Mouse (Mus musculus) left cerebral cortex, postnatal 10 days (tissue): ENCODE results near the gene Foxp1. TPM values are rescaled to one million over a fixed set of nuclear protein-coding genes. Genes with fewer than 3 reads are reported as not detected.
A peak's percentile ranks its signal among the peaks of the same experiment; 100 is the strongest.

Experiments
- DNase-seq, 2 experiments: peaks; one replicate each; pipeline ENCODE4 v3.0.0; 2021 to 2022; ENCODE audit warnings: low spot score in 2 of 2, mixed read lengths in 1 of 2; ENCODE audit errors: extremely low spot score in 1 of 2
- intact Hi-C: fragments of 180-260 bp; cut with DNase I; formaldehyde crosslinking; loops from one replicate; pipeline ENCODE4 v1.15.1; 2025
- total RNA-seq, 2 experiments: library from RNA; stranded (reverse); gene quantifications; 2 replicates each; pipeline ENCODE4 v1.2.3; 2021

Foxp1 gene
- total RNA-seq, 2 experiments from 2014 or later, result 157 to 161 TPM

GRCm38 (mm10) chr6:99377131-99377530 lies 145.4 kb downstream of the Foxp1 start:
- intact Hi-C loops, result no loop called here
- DNase-seq, result no peak

- intact Hi-C loops, result no loop called here
- DNase-seq, result no peak
Measured at GRCm38 (mm10) chr6:99376721-99377120, 145.8 kb downstream of the Foxp1 start.

GRCm38 (mm10) chr6:99375865-99376264 lies 146.7 kb downstream of the Foxp1 start:
- peak in 1 of 2 experiments; percentile 37 for DNase-seq
- intact Hi-C loops, result no loop called here

DNA sequence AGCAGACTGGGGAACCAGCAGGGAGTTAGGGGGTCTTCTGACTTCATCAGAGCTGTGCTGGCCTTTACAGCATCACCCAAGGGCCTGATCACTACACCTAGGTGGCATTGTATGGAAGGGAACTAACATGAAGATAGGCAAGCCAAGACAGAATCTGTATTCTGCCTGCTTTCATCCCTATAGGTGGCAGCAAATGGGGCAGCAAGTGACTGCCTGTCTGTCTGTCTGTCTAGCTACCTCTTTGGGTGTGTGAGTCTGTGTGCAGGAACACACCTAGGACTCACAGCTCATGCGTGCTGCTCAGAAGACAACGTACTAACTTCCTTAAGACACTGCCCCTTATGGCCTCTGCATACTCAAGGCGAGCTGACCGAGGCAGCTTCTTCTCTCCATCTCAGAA lies 147.1 kb downstream of the Foxp1 start:
- intact Hi-C loops, result no loop called here
- no peak for DNase-seq

DNA sequence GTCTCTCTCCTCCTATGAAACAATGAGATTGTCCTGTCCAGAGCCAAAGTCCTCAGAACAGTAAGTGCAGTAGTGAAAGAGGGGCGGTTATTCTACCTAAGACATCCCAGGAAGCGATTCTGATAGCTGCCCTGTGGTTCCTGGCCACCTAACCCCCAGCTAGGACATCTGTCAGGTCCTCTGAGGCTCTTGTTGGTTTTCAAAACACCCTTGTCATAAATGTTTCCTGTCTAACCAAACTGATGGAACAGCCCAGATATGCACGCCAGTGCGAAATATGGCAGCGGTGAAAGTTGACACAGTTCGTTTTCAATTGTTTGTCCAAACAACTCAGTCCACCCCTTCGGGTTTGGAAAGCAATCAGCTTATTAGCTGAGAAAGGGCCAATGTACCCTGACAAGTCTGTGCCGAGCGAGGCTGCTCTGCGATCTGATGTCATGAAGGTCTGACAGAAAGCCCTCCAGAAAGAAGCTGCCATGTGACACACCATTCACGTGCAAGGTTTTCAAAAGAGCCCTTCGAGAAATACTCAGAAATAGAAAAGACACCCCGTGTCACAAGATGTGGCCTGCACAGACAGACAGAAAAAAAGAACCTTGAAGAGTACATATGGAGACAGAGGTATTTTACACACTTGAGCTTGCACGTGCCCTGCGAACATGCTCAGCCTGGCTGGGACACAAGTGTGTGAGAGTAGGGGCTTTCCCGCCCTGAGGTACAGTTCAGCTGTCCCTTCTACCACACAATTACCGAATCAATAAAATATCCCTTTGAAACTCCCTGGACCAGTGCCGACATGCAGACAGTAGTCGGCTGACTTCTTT lies 147.9 kb downstream of the Foxp1 start:
- intact Hi-C loops, result no loop called here
- peak in 1 of 2 experiments; percentile 50 for DNase-seq

- no peak for DNase-seq
Measured at GRCm38 (mm10) chr6:99372427-99372826, 150.1 kb downstream of the Foxp1 start.

GRCm38 (mm10) chr6:99372016-99372415 lies 150.5 kb downstream of the Foxp1 start:
- no peak for DNase-seq
- intact Hi-C loops, result no loop called here

More at GRCm38 (mm10) chr6:99372427-99372826, 150.1 kb downstream of the Foxp1 start:
- intact Hi-C loops, result no loop called here

GRCm38 (mm10) chr6:99369931-99370330 lies 152.6 kb downstream of the Foxp1 start:
- no peak for DNase-seq
- intact Hi-C loops, result no loop called here

- intact Hi-C loops, result no loop called here
- DNase-seq, result no peak
Measured at GRCm38 (mm10) chr6:99369156-99369555, 153.4 kb downstream of the Foxp1 start.

- no peak for DNase-seq
- intact Hi-C loops, result no loop called here
Measured at GRCm38 (mm10) chr6:99368118-99368753, 154.3 kb downstream of the Foxp1 start.

GRCm38 (mm10) chr6:99364545-99364944 lies 158.0 kb downstream of the Foxp1 start:
- no peak for DNase-seq
- intact Hi-C loops, result no loop called here

GRCm38 (mm10) chr6:99360581-99360980 lies 161.9 kb downstream of the Foxp1 start:
- no peak for DNase-seq
- intact Hi-C loops, result no loop called here

- DNase-seq, result no peak
- intact Hi-C loops, result no loop called here
Measured at GRCm38 (mm10) chr6:99359765-99360499, 162.6 kb downstream of the Foxp1 start.

DNA sequence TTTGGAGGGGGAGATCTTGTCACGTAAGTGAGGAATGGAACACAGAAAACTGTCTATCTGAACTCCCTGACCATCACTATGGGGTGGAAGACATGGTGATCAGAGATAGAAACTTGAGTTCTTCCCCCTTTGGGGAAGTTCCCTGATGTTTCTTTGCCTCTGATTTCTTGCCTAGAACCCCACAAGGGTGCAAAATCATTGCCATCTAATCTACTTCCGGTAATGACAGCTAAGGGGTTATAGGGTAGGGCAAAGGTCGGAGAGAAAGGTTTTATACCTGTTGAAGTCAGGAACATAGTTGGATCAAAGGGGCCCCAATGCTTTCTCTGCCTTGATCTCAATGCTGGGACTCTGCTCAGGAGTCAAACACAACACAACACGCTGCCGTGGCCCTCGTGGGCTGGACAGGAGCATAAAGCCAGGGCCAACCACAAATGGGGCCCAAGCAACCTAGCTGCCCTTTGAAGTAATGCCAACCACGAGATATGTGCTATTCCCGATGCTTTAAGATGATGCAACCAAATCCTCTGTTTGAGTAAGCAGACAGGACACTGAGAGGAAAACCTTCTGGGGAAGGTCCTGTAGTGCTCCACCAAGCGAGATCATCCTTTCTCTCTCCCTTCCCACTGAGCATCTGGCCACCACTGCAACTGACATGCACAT lies 163.4 kb downstream of the Foxp1 start:
- DNase-seq, result no peak
- intact Hi-C loops, result no loop called here

GRCm38 (mm10) chr6:99357931-99358330 lies 164.6 kb downstream of the Foxp1 start:
- intact Hi-C loops, result no loop called here

GRCm38 (mm10) chr6:99354338-99354737 lies 168.2 kb downstream of the Foxp1 start:
- DNase-seq, result no peak
- intact Hi-C loops, result no loop called here

More at GRCm38 (mm10) chr6:99357931-99358330, 164.6 kb downstream of the Foxp1 start:
- no peak for DNase-seq

DNA sequence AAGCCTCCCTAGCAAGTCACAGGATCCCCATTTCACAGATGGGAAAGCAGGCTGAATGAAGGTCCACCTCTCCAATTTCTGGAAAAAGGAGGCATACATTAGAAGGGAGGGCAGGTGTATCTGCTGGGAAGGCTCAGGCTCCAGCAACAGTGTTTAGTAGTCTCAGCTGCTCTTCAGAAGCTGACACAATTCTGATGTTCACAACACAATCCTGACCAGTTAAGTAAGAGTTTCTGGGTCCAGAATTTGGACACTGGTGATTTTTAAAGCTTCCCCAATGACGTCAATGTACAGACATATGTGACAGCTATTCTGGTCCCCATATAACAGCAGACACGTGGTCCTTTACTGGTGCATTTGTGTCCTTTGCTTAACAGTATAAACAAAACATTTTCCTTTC lies 169.1 kb downstream of the Foxp1 start:
- DNase-seq, result no peak
- intact Hi-C loops, result no loop called here

- intact Hi-C loops, result no loop called here
- DNase-seq, result no peak
Measured at GRCm38 (mm10) chr6:99350566-99350965, 172.0 kb downstream of the Foxp1 start.

DNA sequence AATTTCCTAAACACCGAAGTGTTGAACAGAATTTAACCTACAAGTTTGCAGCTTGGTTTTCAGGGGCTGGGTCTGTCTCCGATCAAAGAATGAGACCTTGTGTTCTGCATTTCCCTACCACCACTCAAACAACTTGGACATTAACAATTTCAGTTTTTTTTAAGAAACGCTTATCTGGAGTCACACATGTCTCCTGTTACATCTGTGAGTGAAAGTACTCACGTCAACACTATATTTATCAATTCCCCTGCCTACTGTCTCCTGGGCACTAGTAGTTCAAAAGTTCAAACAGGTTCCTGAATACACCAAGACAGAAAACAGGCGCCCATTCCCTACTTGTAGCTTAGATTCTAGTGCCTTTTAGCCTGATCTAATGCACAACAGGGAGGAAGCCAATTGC lies 172.4 kb downstream of the Foxp1 start:
- intact Hi-C loops, result no loop called here
- no peak for DNase-seq
